Mouse (Mus musculus): ENCODE results near the gene Tnfrsf1b.

DNA sequence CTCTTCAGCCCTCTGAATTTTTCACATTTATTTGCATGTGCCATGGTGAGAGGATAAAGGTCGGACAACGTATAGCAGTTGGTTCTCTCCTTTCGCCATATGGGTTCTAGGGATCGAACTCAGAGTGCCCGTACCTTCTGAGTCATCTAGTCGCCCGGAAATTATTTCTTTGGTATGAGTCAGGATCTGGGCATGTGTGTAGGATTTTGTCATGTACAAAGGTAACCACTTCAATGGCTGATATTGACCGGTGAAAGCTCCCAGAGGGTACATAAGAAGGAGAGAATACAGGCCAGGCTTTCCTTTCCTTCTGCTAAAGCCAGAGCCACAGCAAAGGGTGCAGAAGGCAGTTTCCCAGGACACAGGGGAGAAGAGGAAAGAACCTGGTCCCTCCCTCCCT lies 41.9 kb downstream of the Tnfrsf1b start:
- no peak for TF ChIP-seq POLR2A (IDR thresholded peaks at IDR 0.05; ENCODE audit: borderline replicate concordance, control insufficient read depth, low read depth, low read length)
- no peak for TF ChIP-seq CTCF (IDR thresholded peaks at IDR 0.05; ENCODE audit: control insufficient read depth, insufficient read depth, low read length)
